Mouse (Mus musculus): Measurements from ENCODE around the gene Imp3.
"Not testable (repeated sequence)": the region's sequence is repeated elsewhere in the genome, so short reads cannot be mapped to it uniquely, and the experiment has no call there.

Imp3 gene

GRCm38 (mm10) chr9:56937223-56938160 is at the start of gene Imp3:
Imp3 (plus strand) TSS chr9:56937475.
- peak; percentile 98 for DNase-seq (ENCODE audit: low read depth)

DNA sequence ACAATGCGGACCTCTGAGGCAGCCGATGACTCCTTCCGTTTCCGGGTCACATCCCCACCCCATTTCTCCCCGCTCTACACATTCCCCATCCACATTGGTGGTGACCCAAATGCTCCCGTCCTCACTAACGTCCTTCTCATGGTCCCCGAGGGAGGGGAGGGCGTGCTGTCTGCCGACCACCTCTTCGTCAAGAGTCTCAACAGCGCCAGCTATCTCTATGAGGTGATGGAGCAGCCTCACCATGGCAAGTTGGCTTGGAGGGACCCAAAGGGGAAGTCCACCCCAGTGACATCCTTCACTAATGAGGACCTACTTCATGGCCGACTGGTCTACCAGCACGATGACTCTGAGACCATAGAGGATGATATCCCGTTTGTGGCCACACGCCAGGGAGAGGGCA is 49.7 kb upstream of the Imp3 start:
- DNase-seq (ENCODE audit: low read depth) = no peak

- DNase-seq (ENCODE audit: low read depth) = peak; percentile 89
Observed at GRCm38 (mm10) chr9:56889817-56890216, 47.5 kb upstream of the Imp3 start.

DNA sequence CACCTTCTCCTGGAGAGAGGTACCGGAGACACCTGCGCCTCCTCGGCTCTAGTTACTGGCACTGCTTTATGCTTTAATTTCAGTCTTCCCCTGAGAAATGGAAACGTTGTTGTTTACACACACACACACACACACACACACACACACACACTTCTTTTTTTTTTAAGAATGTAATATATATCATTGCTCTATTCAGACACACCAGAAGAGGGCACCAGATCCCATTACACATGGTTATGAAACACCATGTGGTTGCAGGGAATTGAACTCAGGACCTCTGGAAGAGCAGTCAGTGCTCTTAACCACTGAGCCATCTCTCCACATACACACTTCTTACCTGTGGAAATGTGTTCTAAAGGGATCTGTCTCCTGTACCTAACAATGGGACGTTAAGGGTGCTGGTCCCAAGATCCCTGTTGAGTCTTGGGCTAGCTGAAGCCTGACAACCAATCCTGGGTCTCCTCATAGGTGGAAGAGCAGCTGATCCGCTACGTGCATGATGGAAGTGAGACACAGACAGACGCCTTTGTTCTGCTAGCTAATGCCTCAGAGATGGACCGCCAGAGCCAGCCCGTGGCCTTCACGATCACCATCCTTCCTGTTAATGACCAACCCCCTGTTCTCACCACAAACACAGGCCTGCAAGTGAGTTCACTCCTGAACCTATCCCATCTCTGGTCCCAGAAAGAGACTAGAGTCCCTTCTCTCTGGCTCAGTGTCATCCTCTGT is 46.6 kb upstream of the Imp3 start:
- DNase-seq (ENCODE audit: low read depth) = no peak

DNA sequence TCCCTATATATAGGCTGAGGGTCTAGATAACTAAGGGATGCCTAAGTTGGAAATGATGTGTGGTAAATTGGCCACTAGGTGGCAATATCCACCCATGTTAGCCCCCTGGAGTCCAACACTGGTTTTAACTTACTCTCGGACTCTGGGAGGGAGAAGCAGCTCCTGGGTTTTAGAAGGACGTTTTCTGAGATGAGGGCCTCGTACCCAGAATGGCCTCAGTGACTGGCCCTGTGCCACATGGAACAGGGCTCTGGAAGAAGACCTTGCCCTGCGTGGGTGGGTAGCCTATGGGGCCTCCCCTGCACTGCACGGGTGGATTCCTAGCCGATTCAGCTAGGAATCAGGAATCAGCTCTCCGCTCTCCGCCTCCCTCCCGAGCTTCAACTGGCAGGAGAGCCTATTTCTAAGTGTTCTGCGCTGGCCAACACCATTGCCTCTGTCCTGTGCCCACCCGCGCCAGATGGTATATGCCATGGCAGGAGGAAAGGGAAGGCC is 45.7 kb upstream of the Imp3 start:
- DNase-seq (ENCODE audit: low read depth) = peak; percentile 89

DNA sequence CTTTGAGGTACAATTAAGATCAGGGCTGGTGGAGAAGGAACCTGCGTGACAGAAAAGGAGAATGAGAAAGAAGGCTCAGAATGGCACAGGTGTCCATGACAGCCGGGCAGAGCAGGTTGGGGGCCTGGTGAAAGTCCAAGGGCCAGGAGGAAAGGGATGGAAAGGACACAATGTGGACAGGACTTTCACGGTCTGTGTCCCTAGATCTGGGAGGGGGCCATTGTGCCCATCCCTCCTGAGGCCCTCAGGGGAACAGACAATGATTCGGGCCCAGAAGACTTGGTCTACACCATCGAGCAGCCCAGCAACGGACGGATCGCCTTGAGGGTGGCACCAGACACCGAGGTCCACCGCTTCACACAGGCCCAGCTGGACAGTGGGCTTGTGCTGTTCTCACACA is 45.2 kb upstream of the Imp3 start:
- DNase-seq (ENCODE audit: low read depth) = no peak

GRCm38 (mm10) chr9:56893313-56893712 is 44.0 kb upstream of the Imp3 start:
- no peak for DNase-seq (ENCODE audit: low read depth)

DNA sequence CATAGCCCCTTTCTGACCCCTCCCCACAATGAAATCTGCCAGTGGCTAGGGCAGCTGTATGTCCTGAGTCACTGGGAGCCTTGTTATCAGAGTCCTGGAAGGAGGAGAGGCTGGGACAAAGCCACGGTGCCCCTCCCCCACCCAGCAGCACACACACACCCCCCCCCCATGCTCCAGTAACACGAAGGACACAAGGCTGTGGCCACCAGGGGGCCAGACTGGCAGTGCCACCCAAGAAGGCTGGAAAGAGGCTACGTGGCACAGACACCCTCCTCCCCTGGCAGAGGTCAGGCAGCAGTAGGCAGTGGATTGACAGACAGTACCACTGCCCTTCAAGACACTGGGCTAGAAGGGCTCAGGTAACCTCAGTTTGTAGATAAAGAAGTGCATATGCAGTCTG is 43.3 kb upstream of the Imp3 start:
- peak; percentile 67 for DNase-seq (ENCODE audit: low read depth)

GRCm38 (mm10) chr9:56896779-56897178 is 40.5 kb upstream of the Imp3 start:
- no peak for DNase-seq (ENCODE audit: low read depth)

DNA sequence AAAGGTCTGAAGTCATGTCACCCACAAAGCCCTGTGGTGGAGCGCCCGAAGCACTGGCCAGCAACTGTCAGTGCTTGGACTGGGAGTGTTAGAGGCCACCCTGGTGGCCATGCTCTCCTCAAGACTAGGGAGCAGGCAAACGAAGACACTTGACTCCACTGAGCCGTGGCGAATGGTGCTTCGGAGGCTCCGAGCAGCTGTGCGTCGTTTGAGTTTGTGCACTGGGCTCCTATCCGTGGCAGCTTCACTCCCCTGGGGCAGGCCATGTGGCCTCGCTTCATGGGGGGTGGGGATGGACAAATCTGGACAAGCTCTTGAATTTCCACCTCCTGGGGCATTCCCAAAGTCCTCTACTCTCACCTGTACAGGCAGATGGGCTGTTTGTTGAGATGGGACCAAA is 37.9 kb upstream of the Imp3 start:
- no peak for DNase-seq (ENCODE audit: low read depth)

- DNase-seq (ENCODE audit: low read depth) = peak; percentile 31
Observed at GRCm38 (mm10) chr9:56900060-56900459, 37.2 kb upstream of the Imp3 start.

DNA sequence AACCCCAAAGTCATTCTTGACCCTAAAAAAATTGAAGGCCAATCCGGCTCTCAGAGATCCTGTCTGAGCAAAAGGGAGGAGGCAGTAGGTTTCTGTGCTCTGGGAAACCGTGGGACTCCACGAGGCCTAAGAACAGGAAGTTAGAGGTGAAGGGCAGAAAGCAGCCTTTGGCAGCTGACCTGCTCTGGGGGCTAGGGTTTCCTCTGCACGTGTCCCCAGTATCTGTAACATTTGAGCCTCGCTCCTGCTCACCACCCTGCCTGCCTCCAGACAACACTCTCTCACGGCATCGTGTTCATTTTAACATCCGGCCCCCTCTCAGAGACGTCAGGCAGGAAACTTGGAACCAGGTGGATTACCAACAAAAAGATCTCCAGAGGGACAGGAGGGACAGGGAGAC is 36.7 kb upstream of the Imp3 start:
- peak; percentile 59 for DNase-seq (ENCODE audit: low read depth)

- DNase-seq (ENCODE audit: low read depth) = peak; percentile 61
Observed at GRCm38 (mm10) chr9:56901187-56901586, 36.1 kb upstream of the Imp3 start.

DNA sequence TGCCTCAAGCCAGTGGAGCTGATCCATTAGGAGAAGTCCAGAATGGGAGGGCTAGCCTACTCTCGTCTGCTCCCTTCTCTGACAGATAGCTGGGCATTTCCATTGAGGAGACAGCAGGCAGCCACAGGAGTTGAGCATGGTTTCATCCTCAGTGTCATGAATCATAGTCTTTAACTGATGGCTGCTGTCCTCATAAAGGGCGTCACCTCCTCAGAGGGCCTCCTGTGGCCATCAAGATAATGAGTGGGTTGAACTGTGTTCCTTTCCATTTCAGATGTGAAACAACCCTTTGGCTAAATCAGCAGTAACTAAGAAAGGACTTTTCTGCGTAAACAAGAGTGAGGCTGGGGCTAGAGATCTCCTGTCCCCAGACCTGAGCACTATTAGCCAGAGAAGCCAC is 33.6 kb upstream of the Imp3 start:
- DNase-seq (ENCODE audit: low read depth) = no peak

GRCm38 (mm10) chr9:56907549-56907948 is 29.7 kb upstream of the Imp3 start:
- DNase-seq (ENCODE audit: low read depth) = peak; percentile 52

DNA sequence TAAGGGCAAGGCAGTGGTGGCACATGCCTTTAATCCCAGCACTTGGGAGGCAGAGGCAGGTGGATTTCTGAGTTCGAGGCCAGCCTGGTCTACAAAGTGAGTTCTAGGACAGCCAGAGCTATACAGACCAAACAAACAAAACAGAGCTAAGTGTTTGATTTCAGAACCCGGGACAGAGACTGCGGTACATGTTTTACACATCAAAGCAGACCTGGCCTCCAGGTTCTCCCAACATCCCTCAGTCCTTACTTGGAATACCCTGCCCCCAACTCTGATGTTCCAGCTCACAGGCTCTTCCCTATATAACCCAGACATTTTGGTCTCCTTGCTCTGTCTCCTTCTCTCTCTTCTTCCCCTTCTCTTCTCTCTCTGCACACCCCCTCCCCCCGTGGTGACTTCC is 27.3 kb upstream of the Imp3 start:
- DNase-seq (ENCODE audit: low read depth) = not testable (repeated sequence)

- no peak for DNase-seq (ENCODE audit: low read depth)
Observed at GRCm38 (mm10) chr9:56911017-56911416, 26.3 kb upstream of the Imp3 start.

DNA sequence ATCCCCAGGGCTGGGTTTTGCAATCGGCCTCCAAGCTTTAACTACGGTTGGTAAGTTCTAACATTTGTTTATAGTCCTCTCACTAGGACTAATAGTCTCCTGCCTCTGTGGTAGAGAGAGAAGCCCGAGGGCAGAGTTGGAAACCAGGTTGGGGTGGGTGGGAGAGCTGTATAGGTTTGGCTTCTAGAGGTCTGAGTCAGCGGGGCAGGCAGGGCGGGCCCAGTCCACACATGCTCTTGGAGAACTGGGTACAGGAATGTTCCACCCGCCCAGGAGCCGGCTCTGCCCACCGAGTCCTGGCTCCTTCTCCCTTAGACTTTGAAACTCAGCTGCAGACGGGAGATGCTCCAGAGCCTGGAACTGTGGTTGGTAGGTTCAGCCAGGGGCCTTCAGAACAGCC is 23.3 kb upstream of the Imp3 start:
- DNase-seq (ENCODE audit: low read depth) = no peak

GRCm38 (mm10) chr9:56915116-56915515 is 22.2 kb upstream of the Imp3 start:
- DNase-seq (ENCODE audit: low read depth) = no peak

DNA sequence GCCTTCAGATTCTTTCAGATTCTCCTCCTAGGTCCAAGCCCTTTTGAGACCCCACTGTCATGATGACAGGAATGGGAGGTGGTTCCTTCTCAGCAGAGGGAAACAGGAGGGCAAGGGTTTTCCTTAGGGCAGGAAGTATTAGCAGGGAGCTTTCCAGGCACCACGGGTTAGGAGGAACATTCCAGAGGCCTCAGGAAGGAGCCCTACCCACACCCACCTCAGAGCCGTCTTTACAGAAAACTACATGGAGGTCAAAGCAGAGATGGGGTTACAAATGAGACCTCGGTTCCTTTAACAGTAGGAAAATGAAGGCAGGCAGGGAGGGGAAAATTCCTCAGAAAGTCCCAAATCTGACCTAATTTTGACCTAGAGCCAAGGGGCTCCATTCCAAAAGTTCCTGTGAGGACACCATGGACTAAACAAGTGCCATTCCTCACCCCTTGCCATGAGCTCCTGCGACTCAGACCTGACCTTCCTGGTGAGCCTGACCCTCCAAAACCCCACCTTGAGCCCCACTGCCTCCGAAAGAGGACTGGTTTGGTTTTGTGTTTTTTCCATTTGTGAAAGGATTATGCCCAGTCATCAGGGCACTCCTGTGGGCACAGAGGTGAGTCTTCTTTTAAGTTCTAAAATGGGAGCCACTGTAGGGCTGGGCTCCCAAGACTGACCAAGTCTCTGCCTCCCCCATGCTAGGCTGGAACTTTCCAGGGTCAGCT is 21.4 kb upstream of the Imp3 start:
- no peak for DNase-seq (ENCODE audit: low read depth)

DNA sequence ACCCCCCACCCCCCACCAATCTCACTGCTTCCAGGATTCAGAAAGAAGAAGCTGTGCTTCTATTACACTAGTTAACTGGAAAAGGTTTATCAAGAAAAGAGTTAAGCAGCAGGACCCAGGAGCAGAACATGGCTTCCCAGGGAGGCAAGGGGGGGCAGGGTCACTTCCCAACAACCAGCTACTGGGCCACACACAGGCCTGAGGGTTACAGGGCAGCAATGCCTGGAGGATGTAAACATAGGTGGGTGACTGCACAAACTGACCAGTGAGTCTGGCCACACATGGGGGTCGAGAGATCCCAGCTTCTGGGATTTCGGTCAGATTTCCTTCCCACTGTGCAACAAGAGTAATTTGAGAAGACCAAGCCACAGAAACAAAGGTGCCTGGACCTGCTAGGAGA is 20.1 kb upstream of the Imp3 start:
- DNase-seq (ENCODE audit: low read depth) = no peak

- no peak for DNase-seq (ENCODE audit: low read depth)
Observed at GRCm38 (mm10) chr9:56918466-56918865, 18.8 kb upstream of the Imp3 start.

Measured in 416B (cell line).